Mouse (Mus musculus): Measurements from ENCODE around the gene Ntn1.
A peak's percentile ranks its signal among the peaks of the same experiment; 100 is the strongest.

The Ntn1 gene

DNA sequence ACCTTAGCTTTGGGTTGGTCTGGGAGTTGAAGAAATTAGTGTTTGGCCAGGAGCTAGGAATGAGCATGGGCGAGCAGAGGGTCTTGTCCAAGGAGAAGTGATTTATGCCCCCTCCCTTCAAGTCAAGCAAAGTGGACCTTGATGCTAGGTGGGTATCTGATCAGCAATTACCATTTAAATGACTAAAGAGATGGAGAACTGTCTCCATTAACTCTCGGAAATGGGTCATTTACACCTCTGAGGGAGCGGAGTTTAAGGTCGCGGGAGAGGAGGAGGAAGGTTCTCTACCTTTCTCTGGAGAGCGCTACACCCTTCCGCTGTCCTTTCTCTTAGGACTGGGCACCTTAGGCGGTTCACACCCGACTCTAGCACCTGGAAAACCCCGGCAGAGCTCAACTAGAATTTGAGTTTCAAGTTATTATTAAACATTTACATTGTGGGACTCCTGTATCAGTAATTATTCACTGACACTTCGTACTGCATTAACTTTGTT lies at the start of gene Ntn1:
TSS of gene Ntn1 (minus strand) at position 97 of the 493 bp plus-strand sequence.
- no peak for DNase-seq (ENCODE audit: low read depth)

DNA sequence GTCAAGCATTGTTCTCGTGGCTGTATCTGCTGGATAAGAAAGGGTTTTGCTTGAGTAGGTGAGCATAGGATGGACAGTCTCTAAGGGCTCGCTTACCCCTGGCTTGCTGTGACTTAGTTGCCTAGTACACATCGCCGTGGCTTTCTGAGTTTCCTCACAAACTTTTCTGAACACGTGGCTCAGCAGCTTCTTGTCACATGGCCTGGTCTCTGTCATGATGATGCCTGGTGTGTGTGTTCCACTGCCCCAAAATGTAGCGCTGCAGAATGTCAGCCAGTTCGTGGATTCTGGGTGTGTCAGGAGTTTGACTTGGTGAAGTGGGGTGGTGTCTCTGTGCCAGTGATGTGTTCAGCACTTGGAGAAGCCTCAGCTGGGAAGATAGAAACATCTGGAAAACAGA lies 47.7 kb upstream of the Ntn1 start:
- DNase-seq (ENCODE audit: low read depth), result no peak

DNA sequence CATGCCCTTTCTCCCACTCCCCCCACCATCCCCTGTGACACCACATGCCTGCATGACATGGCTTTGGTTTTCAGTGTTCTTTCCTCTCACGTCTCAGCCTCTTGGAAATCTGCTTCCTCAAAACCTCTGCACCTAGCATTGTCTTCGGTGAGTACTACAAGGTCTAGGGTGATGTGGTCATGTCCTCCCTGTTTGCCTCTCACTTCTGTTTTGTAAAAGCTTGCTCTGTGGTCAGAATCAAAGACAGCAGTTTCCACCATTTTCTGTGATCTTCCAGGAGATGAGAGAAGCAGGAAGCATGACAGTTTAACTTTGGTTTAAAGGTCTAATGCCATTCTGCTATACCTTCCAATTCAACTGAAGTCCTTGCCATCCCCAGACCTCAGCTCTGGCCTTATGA lies 46.6 kb upstream of the Ntn1 start:
- DNase-seq (ENCODE audit: low read depth), result no peak

DNA sequence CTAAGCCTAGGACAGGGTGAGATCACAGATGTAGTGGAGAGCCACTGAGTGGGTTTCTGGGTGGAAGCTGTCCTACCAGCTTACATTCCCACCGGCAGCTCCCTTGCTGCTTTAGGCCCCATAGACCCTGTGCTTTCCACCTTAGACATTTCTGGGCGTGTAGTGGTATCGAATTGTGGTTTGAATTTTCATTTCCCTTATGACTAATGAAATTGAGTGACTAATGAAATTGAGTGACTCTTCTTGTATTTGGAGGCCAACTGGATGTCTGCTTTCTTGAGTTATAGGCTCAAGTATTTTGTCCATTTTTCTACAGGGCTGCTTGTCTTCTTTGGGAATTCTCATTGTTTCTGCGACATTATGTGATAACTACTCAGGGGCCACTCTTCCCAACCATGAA lies 45.9 kb upstream of the Ntn1 start:
- no peak for DNase-seq (ENCODE audit: low read depth)

DNA sequence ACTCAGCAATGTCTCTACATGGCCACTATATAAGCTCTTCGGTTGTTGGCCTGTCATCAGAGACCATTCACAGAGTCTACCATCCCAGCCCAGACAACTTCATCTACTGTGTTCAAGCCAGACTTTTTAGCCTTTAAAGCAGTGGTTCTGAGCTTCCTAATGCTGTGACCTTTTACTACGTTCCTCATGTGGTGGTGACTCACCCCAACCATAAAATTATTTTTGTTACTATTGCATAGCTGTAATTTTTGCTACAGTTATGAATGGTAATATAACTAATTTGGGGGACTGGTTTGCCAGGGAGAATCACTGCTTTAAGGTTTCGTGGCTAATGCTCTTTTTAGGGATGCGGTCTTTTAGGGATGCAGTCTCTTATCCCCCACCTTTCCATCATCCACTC lies 45.3 kb upstream of the Ntn1 start:
- no peak for DNase-seq (ENCODE audit: low read depth)

DNA sequence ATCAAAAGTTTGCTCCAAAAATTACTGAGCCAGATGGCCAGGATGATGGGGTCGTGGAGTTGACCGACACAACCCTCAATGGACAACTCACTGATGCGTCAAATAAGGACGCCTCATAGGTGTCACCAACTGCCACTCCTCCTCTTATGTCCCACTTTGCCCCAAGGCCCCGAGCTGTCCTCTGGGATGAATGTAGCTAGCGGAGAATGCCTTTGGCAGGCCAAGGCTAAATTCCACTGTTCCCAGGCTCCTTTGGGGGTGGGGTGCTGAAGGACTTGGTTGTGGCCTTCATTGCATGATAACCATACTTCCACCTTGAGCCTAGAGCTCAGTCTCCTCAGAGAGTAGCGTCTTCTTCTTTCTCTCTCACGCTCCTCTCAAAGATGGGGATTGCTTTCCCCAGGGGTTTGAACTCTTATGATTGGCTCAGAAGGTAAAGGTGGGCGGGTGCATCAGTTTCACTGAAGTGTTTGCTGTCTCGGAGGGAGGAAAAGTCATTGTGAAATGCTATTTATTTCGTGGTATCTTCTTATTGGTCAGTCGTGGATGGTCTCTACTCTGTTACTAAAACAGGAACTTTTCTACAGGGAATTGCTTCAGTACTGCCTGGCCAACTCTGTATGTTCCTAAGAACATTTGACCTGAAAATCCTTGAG lies 42.5 kb upstream of the Ntn1 start:
- DNase-seq (ENCODE audit: low read depth), result no peak

DNA sequence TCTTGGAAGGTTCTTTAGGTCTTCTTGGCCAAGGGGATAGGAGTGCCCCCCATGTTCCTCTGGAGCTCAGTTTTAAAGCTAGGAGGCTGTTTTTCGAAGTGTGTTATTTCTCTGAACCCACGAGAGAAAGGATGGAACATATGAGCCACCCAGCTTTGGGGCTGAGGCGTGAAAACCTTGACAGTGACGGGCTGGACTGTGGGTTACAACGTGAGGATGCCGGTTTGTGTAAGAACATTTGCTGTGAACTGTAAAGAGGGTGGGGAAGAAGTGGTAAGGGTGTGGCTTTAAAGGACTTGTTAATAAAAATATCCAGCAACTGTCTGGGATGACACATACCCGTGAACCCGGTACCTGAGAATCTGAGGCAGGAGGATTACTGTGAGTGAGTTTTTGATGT lies 41.7 kb upstream of the Ntn1 start:
- no peak for DNase-seq (ENCODE audit: low read depth)

DNA sequence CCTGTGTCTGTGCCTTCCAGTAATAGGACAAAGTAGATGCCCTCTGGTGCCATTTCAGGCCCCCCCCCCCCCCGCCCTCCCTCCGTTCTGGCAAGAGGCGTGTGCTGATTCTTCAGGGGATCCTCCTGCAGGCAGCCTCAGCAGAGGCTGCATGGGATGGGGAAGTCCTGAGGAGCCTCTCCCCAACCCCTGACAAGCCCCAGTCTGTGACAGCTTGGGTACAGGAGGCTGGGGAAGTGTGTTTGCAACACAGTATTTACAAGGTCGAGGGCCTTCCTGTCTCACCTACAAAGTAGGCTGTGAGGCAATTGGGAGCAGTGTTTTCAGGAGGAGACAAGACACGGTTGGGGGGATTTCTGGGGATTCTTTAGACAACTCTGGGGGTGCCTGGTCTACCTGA lies 40.3 kb upstream of the Ntn1 start:
- DNase-seq (ENCODE audit: low read depth), result no peak

DNA sequence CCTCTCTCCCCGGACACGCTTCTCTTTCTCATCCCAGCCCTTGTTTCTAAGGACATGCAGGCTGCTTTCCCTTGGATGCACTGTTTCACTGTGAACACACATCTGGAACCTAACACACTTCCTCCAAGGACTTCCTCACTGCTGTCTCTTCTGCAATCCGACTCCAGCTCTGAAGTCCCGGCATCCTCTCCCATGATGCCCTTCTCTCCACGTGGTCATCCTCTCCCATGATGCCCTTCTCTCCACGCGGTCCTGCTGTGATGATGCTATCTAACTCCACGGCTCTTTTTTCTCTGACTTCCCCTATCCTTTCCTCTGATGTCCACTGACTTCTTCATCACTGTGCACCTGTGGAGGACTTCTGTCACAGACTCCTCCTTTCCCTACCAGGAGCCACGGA lies 39.5 kb upstream of the Ntn1 start:
- DNase-seq (ENCODE audit: low read depth), result no peak

DNA sequence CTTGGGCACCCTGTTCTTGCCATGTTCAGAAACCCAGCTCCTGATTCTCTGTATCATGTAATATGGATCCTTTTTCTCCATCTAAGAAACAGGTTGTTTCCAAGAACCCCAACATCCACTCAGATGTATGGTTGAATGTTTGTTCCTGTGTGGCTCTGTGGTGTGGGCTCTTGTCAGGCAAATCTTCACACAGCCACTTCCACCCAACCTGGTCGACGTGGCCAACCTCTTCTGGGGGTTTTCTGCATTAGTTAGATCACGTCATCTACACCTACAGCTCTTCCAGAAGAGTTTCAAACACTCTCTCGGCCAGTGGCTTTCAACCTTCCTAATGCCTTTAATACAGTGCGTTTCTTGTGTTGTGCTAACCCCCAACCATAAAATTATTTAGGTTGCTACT lies 35.8 kb upstream of the Ntn1 start:
- DNase-seq (ENCODE audit: low read depth), result no peak

DNA sequence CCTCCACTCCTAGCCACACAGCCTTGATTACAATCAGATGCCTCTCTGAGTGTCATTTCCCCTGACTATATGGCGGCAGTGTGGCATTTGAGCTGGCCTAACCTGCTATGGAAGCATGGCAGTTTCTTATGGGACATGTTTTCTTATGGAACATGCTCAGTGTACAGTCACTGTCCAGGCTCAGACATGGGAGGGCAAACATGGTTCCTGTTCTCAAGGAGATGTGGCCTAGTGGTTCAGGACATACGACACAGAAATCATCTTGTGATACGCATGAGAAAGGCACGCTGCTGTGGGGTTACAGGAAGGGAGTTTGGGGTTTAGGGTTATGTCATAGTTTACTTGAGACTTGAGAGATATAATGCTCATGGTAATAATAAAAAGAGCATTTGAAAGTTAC lies 35.0 kb upstream of the Ntn1 start:
- DNase-seq (ENCODE audit: low read depth), result no peak

DNA sequence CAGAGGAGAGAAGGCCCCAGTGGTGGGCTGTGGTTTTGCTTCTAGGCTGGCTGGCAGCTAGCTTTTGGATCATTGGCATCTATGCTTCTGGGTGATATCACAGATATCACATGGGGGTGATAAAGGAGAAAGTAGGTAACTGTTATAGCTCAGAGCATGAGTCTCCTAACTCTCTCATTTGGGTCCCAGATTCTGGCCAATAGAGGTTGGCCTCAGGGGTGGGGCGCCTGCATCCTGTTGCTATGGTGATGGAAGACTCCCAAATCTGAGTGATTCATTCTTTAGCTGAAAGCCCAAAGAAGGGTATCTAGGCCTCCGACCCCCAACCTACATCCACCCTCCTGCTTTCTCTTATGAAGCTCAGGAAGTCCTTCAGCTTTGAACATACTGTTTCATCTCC lies 34.1 kb upstream of the Ntn1 start:
- no peak for DNase-seq (ENCODE audit: low read depth)

DNA sequence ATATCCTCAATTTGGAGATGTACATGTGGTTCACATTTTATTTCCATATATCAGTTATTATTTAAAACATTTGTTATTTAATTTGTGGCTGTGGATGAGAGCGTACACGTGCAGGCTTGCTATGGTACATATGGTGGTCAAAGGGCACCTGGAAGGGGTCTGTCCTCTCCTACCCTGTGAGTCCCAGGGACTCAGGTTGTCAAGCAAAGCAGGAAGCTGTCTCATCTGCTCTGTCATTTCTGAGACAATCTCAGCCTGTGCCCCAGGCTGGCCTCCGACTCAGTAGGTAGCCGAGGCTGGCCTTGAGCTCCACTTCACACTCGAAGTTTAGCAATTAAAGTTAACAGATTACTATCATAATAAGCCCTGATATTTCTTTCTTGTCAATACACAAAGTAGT lies 32.9 kb upstream of the Ntn1 start:
- no peak for DNase-seq (ENCODE audit: low read depth)

DNA sequence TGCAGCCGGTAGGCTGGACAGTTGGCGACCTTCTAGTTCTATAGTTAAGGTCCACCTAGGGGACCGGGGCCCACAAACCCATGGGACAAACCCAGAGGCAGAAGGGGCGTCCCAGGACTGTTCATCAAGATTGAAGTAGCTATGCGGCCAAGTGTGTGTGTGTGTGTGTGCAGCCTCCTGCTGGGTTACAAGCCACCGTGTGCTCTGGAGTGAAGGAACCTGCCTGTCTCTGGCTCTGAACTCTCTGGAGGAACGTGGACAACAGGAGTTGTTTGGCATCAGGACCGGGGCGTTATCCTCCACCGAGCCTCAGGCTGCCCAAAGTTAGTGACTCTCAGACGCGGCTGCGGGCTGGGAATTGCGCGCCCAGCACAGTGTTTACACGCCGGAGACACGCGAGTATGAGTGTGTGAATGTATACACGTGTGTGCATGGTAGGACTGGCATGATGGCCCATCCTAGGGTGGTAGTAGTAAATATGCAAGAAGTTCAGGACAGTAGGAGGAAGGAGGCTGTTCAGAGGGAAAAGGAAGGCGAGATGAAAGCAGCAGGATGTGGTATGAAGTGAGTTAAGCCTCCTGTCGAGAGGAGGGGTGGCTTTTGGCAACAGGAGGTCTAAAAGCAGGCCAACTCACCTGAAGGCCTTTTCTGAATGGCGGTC lies 31.9 kb upstream of the Ntn1 start:
- DNase-seq (ENCODE audit: low read depth), result no peak

DNA sequence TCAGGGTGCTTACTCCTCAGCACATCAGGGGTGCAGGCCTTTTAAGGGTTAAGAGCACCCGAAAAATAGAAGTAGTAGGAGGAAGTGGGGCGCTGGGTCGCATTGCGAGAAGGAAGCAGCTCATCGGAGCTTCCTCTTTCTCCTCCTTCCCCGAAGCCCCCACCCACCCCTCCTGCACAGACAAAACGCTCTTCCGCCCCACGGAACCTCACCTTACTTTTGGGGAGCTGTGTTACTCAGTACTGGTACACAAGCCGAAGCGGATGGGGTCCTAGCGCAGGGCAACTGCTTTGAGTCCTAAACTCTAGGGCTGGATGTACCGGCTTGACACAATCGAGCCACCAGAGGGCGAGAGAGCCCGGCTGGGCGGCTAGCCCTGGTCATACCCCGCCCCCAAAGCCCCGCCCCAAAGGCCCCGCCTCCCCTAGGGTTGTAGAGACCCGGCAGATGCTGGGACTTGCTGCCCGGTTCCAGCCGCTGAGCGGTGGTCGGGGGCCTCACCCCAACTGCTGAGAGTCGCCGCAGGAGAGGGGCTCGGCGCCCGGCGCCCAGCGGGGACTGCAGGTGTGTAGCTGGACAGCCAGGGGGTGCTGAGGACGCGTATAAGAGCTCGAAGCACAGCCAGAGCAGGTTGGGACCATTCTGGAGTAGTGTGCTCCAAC lies 31.2 kb upstream of the Ntn1 start, which contains the start of gene Pik3r5:
TSS of gene Pik3r5 (plus strand) at position 423 of the 662 bp plus-strand sequence.
- peak; percentile 76 for DNase-seq (ENCODE audit: low read depth)

DNA sequence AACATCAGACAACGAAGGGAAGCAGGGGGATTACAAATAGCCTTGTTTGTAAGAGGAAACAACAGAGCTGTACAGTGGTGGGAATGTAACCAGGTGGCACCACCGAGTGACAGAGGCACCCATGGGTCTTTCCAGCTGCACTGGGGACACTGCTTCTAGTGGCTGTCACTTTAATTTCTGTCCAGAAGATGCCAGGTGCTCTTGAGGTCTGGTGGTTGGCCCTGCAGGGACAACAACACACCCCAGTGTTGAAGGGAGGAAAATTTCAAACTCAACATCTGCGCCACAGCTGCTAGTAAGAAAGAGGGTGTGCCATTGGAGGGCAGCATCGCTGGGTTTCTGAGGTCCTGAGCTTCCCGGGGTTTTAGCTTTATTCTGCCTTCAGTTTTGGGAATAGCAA lies 30.0 kb upstream of the Ntn1 start:
- no peak for DNase-seq (ENCODE audit: low read depth)

DNA sequence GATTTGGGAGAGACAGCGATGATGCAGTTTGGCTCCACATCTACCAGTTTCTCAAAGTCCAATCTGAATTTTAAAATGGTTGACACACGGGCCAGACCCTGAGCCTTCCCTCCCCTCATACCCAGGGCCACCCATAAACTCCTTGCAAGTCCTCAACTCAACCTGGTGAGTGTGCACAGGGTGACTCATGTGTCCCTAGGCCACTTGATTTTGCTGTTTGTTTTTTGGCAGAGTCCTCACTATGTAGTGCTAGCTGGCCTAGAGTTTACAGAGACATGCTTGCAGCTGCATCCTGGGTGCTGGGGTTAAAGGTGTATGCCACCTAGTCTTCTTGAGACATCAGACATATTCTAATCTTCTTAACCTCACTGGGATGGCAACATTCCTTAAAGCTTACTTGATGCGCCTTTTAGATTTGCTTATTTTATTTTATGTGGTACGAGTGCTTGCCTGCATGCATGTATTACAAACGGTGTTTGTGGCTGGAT lies 26.5 kb upstream of the Ntn1 start:
- no peak for DNase-seq (ENCODE audit: low read depth)

DNA sequence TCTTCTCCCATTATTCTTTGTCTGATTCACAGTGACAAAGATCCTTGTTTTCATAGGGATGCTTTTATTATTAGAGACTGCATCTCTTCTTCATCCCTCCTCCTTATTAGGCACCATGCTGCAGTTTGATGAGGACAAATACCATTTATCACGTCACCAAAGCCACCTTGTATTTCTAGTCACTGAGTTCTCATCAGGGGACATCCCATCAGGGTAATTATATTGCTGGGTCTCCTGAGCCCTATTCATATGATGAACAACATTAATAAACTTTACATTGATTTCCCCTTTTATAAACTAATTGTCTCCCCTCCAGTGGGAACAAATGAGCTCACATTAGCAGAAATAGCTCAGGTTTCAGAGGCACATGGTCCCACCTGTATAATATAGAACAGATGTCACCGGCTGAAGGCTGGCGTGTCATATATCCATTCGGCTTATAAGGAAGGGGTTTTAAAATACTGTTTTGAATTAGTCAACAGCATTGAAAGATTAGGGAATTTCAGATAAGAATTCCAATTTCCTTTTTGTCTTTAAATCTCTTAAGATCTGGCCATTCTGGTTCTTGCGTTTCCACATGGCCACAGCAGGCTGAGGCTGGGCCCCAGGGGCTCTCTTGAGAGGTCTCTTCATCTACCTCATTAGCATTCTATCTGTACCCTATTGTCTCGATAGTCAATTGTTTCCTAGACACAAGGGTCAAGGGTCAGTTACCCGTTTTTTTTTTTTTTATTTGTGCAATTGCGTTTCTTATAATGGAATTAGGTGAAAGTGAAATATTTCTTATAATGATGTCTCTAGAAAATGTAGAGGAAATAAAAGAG lies 25.1 kb upstream of the Ntn1 start:
- no peak for DNase-seq (ENCODE audit: low read depth)

DNA sequence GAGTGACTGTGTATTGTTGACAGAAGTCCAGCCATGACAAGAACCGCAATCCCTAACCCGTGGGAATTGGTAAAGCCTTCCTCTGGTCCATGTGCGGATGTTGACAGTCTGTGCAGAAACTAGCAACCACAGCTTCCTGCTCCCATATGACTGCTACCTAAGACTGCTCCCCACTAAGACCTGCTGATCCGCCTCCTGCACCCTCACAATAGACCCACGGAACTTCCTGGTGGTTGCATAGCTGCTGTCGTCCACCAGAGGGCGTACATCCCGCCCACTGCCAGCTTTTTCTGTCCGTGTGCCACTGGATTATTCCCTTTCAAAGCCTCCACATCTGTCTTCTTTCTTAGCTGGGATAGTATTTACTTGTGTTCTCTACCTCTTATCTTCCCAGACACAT lies 17.2 kb upstream of the Ntn1 start:
- no peak for DNase-seq (ENCODE audit: low read depth)

DNA sequence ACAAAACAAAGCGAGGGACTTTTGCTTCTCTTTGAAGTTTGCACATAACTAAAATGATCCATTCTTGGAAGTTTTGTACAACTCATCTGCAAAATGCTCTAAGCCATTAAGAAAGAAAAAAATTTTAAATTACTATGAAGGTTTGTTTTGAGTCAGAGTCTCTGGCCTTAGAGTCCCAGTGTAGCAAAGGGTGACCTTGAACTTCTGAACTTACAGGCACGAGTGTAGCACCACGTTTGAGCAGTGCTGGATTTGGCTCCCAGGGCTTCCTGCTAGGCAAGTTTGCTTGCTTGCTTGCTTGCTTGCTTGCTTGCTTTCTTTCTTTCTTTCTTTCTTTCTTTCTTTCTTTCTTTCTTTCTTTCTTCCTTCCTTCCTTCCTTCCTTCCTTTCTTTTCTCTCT lies 16.4 kb upstream of the Ntn1 start:
- DNase-seq (ENCODE audit: low read depth), result no peak

DNA sequence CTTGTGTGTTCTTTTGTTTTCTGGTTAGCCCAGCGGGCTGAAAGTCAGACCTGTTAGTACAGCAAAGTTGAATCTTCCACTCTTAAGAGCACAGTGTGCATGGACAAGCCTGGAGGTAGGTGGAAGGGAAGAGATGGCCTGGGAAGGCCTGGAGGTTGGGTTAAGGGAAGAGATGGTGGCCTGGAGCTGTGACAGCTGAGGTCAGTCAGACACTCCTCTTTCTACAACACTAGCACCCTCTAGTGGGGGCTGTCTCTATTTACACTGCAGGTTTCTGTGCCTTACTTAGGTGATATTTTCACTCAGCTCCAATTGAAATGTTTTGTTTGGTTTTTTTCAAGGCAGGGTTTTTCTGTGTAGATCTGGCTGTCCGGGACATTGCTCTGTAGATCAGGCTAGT lies 7.5 kb upstream of the Ntn1 start:
- DNase-seq (ENCODE audit: low read depth), result peak; percentile 70

DNA sequence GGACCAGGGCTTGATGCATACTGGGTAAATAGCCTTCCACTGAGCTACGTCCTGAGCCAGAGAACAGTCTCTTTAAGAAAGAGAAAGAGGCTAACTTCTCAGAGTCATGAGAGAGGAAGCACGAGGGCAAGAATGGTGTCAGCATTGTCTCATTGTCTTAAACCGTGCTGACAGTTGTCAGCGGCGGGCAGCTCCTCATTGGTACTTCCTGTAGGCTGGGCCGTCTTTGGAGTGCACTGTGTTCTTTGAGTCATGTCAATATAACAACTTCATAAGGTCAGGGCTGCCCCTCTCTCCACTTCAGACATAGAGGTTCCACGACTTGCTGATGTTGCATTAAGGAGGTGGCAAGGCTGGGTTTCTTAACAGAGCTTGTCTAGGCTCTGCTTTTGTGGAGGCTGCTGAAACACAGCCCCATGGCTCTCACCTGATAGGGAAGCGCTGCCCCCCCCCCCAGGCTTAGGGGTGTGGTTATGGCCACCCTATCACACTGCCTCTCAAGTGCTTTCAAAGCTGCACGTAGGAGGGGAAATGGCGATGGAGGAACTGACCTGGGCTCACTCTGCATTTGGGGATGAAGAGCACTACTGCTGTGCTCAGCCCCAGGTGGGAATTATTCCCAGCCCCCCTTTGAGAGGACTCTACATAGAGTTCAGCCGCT lies 6.8 kb upstream of the Ntn1 start:
- no peak for DNase-seq (ENCODE audit: low read depth)

Measured in c-Kit-positive CD71-negative TER-119-negative erythroid progenitor cells, embryonic 14.5 days (primary cell).